Mouse (Mus musculus) embryonic facial prominence, embryonic 10.5 days (tissue): ENCODE data around the gene Nol8. TPM values are rescaled to one million over a fixed set of nuclear protein-coding genes. Genes with fewer than 3 reads are reported as not detected.

Source experiments
- DNase-seq: peaks from one replicate; pipeline ENCODE4 v3.0.0-alpha.2; 2017; ENCODE audit warnings: low spot score
- H3K27ac ChIP-seq: fragments of 300-500 bp; sonication (generic); replicated peaks from 2 replicates; pipeline ENCODE4 v1.5.1; 2016; ENCODE audit warnings: mild to moderate bottlenecking
- H3K27me3 ChIP-seq: fragments of 300-500 bp; sonication (generic); replicated peaks from 2 replicates; pipeline ENCODE4 v1.6.1; 2016; ENCODE audit warnings: low read depth, mild to moderate bottlenecking; ENCODE audit not compliant: poor library complexity, severe bottlenecking
- H3K36me3 ChIP-seq: fragments of 300-500 bp; sonication (generic); replicated peaks from 2 replicates; pipeline ENCODE4 v1.6.1; 2016; ENCODE audit warnings: mild to moderate bottlenecking, moderate library complexity
- H3K4me1 ChIP-seq: fragments of 300-500 bp; sonication (generic); 2 replicates; pipeline ENCODE4 v1.6.1; 2016
- H3K4me3 ChIP-seq: fragments of 300-500 bp; sonication (generic); 2 replicates; pipeline ENCODE4 v1.5.1; 2016; ENCODE audit warnings: mild to moderate bottlenecking, moderate library complexity
- H3K9me3 ChIP-seq: fragments of 300-500 bp; sonication (generic); 2 replicates; pipeline ENCODE4 v1.6.1; 2016; ENCODE audit warnings: mild to moderate bottlenecking
- WGBS: fragments of 180-500 bp; shearing (Covaris S2); methylation state at CpG from one replicate; pipeline ENCODE4 v1.1.7; 2016; 5-methylcytosine and 5-hydroxymethylcytosine counted together
- polyA plus RNA-seq: library from polyadenylated mRNA; unstranded; fragments of >200 nt; fragmentation: Nextera tagmentation; extraction: Ambion mirVana; gene quantifications from 2 replicates; pipeline ENCODE4 v1.2.1, GENCODE M21; 2016

Gene Nol8
- polyA plus RNA-seq, 1 experiment from 2014 or later, result 24.2 TPM

GRCm38 (mm10) chr13:49706032-49706690, 53.3 kb downstream of the Nol8 start:
- WGBS, result 94% methylated on average over 3 of the region's 3 CpGs
- H3K9me3 ChIP-seq, result no peaks in the 10 kb centered on the region
- no peak overlapping the region for H3K27ac ChIP-seq
- H3K36me3 ChIP-seq, result peaks cover 98% of the 10 kb centered on the region
- DNase-seq, result no peak
- no peak overlapping the region for H3K4me3 ChIP-seq
- no peaks in the 10 kb centered on the region for H3K27me3 ChIP-seq
- no peaks in the 10 kb centered on the region for H3K4me1 ChIP-seq

GRCm38 (mm10) chr13:49708311-49708710, 55.4 kb downstream of the Nol8 start:
- DNase-seq, result no peak
- Histone ChIP-seq H3K27me3 (no peaks in the 10 kb centered on the region), H3K36me3 (peaks cover 98% of the 10 kb centered on the region), H3K27ac (no peak overlapping the region), H3K4me3 (no peak overlapping the region), H3K9me3 (no peaks in the 10 kb centered on the region), H3K4me1 (no peaks in the 10 kb centered on the region)
- WGBS, result 94% methylated on average over 8 of the region's 8 CpGs

- Histone ChIP-seq H3K4me1 (no peaks in the 10 kb centered on the region), H3K9me3 (no peaks in the 10 kb centered on the region), H3K36me3 (peaks cover 98% of the 10 kb centered on the region), H3K27ac (no peak overlapping the region), H3K27me3 (no peaks in the 10 kb centered on the region), H3K4me3 (no peak overlapping the region)
- WGBS, result 95% methylated on average over 12 of the region's 12 CpGs
- no peak for DNase-seq
Measured at GRCm38 (mm10) chr13:49712047-49712721, 59.3 kb downstream of the Nol8 start.

GRCm38 (mm10) chr13:49719310-49719709, 66.4 kb downstream of the Nol8 start:
- DNase-seq, result no peak
- Histone ChIP-seq H3K27ac (no peak overlapping the region), H3K36me3 (peaks cover 100% of the 10 kb centered on the region), H3K4me3 (no peak overlapping the region), H3K9me3 (no peaks in the 10 kb centered on the region), H3K27me3 (no peaks in the 10 kb centered on the region), H3K4me1 (no peaks in the 10 kb centered on the region)
- 83% methylated on average over 3 of the region's 3 CpGs for WGBS

Other genes starting within 250 kb of the Nol8 start
- 18.3 and 20.4 TPM in 2 replicates for gene Ippk, start 231.8 kb upstream of the Nol8 start, polyA plus RNA-seq
- gene Tes3-ps, start 159.8 kb upstream of the Nol8 start, polyA plus RNA-seq, result 1.4 and 1.9 TPM in 2 replicates
- 0.40 and 0.47 TPM in 2 replicates for gene Ecm2, start 148.3 kb upstream of the Nol8 start, polyA plus RNA-seq
- 0.12 and 0.35 TPM in 2 replicates for gene Aspn, start 108.6 kb upstream of the Nol8 start, polyA plus RNA-seq
- gene Omd, start 70.6 kb upstream of the Nol8 start, polyA plus RNA-seq, result 1.2 TPM in 2 replicates
- gene Ogn, start 45.0 kb upstream of the Nol8 start, polyA plus RNA-seq, result 2.0 and 3.6 TPM in 2 replicates
- 34.4 and 35.2 TPM in 2 replicates for gene Cenpp, start 293 bp upstream of the Nol8 start, polyA plus RNA-seq
- gene Iars, start 29.0 kb downstream of the Nol8 start, polyA plus RNA-seq, result 99.9 and 114 TPM in 2 replicates
- not detected in 2 replicates for gene Gm30302, start 145.9 kb downstream of the Nol8 start, polyA plus RNA-seq